Mouse (Mus musculus) olfactory bulb, adult 2 months (tissue): ENCODE data around the gene Mgmt.

Experiments used
- CTCF ChIP-seq: fragments of 200-500 bp; IDR thresholded peaks from 2 replicates; pipeline ENCODE4 v1.5.1; 2012; ENCODE audit warnings: low read depth, mild to moderate bottlenecking, low read length, moderate library complexity; ENCODE audit not compliant: insufficient read depth
- POLR2A ChIP-seq: fragments of 200-500 bp; IDR thresholded peaks from 2 replicates; pipeline ENCODE4 v1.6.1; 2012; ENCODE audit warnings: mild to moderate bottlenecking, low read depth, low read length, moderate library complexity; ENCODE audit not compliant: insufficient read depth

GRCm38 (mm10) chr7:137094551-137094950, 200.1 kb downstream of the Mgmt start:
- TF ChIP-seq POLR2A, result no peak
- TF ChIP-seq CTCF, result no peak
